In genomic region chr2:62557417-62557816, GRCm38 (mm10) we compare ENCODE assay signal across 18 mouse cellular contexts. TPM values are rescaled to one million over a fixed set of nuclear protein-coding genes. Genes with fewer than 3 reads are reported as not detected.
A peak's percentile ranks its signal among the peaks of the same experiment; 100 is the strongest.
DNase-seq lines count a peak whose midpoint lies in the region; ATAC-seq and TF ChIP-seq lines count a peak whose summit lies in the region.
"Had no signal": no experiment of that assay in that cellular context is flagged by ENCODE, and none has a peak within 500 bp of the region (broad histone marks: within the 10 kb centered on the region; RNA-seq: fewer than 3 reads in every experiment).

No protein-coding gene starts in this region.

- H3K4me3 ChIP-seq in forebrain, postnatal 0 days (ENCODE audit: low read depth, low read length): no peak overlapping the region
- H3K4me3 ChIP-seq in forebrain, embryonic 13.5 days: no peak overlapping the region
- H3K4me3 ChIP-seq in liver, postnatal 0 days (ENCODE audit: low read depth, low read length): no peak overlapping the region
- no peak overlapping the region for H3K4me3 ChIP-seq in liver, embryonic 12.5 days
- no peak overlapping the region for H3K4me3 ChIP-seq in small intestine, adult 2 months (ENCODE audit: low read depth, low read length)
- no peak overlapping the region for H3K4me3 ChIP-seq in forebrain, embryonic 16.5 days (replicated peaks; ENCODE audit: low read length)
- H3K4me3 ChIP-seq: forebrain, embryonic 12.5 days; hindbrain, embryonic 13.5 days had no signal

- WGBS in forebrain, postnatal 0 days: 75% methylated on average over 2 of the region's 2 CpGs
- WGBS in forebrain, embryonic 13.5 days: 72% methylated on average over 2 of the region's 2 CpGs
- 74% methylated on average over 2 of the region's 2 CpGs for WGBS in liver, postnatal 0 days (ENCODE audit: insufficient replicate concordance)
- WGBS in liver, embryonic 12.5 days (ENCODE audit: insufficient replicate concordance): 58% methylated on average over 2 of the region's 2 CpGs
- 83% methylated on average over 2 of the region's 2 CpGs for WGBS in small intestine, adult 2 months
- 75% methylated on average over 2 of the region's 2 CpGs for WGBS in forebrain, embryonic 16.5 days

- peak; percentile 24; the same call in 1 of the 2 replicates for TF ChIP-seq CTCF in forebrain, postnatal 0 days (IDR thresholded peaks at IDR 0.05; ENCODE audit: low read depth)
- peak; percentile 59 for TF ChIP-seq CTCF in liver, postnatal 0 days (IDR thresholded peaks at IDR 0.05; ENCODE audit: low read depth)
- peak; percentile 45 for TF ChIP-seq CTCF in Patski (IDR thresholded peaks at IDR 0.05)
- TF ChIP-seq CTCF in small intestine, adult 2 months (IDR thresholded peaks at IDR 0.05; ENCODE audit: extremely low read depth, insufficient read length, insufficient replicate concordance, low read depth, low read length): peak; percentile 18; the same call in 1 of the 2 replicates

- H3K36me3 ChIP-seq in forebrain, postnatal 0 days (ENCODE audit: insufficient read depth): no peaks in the 10 kb centered on the region
- no peaks in the 10 kb centered on the region for H3K36me3 ChIP-seq in forebrain, embryonic 13.5 days (ENCODE audit: poor library complexity, severe bottlenecking)
- no peaks in the 10 kb centered on the region for H3K36me3 ChIP-seq in liver, postnatal 0 days (replicated peaks; ENCODE audit: insufficient read depth, low read length)
- H3K36me3 ChIP-seq in liver, embryonic 12.5 days: no peaks in the 10 kb centered on the region
- no peaks in the 10 kb centered on the region for H3K36me3 ChIP-seq in small intestine, adult 2 months (ENCODE audit: control insufficient read depth, insufficient read depth, low read length)
- no peaks in the 10 kb centered on the region for H3K36me3 ChIP-seq in forebrain, embryonic 16.5 days (ENCODE audit: control insufficient read depth, insufficient read depth)
- H3K36me3 ChIP-seq: forebrain, embryonic 12.5 days; hindbrain, embryonic 13.5 days had no signal

- DNase-seq in forebrain, postnatal 0 days: no peak
- DNase-seq in liver, postnatal 0 days: peak; percentile 14
- DNase-seq in Patski (ENCODE audit: low read depth, low spot score): no peak
- DNase-seq: cerebellum, adult 8-10 months; embryo, embryonic 11 days; heart, adult 18-20 months; kidney, adult 8-10 months; spleen, adult 18-20 months; thymus, postnatal 36 days had no signal

- H3K9me3 ChIP-seq in forebrain, postnatal 0 days (ENCODE audit: low read length): no peaks in the 10 kb centered on the region
- no peaks in the 10 kb centered on the region for H3K9me3 ChIP-seq in forebrain, embryonic 13.5 days (replicated peaks)
- peaks cover 2% of the 10 kb centered on the region; the same call in 1 of the 2 replicates for H3K9me3 ChIP-seq in liver, postnatal 0 days (ENCODE audit: low read length)
- 0 out of 2 replicates have a peak, but pooled peaks cover 4% of the 10 kb centered on the region for H3K9me3 ChIP-seq in liver, embryonic 12.5 days (replicated peaks)
- H3K9me3 ChIP-seq in forebrain, embryonic 16.5 days (ENCODE audit: control insufficient read depth, low read length): no peaks in the 10 kb centered on the region
- H3K9me3 ChIP-seq: forebrain, embryonic 12.5 days; hindbrain, embryonic 13.5 days had no signal

- POLR2A ChIA-PET in Patski (lab: Charles Lee): no interaction called here

- no peak for ATAC-seq in forebrain, postnatal 0 days
- ATAC-seq in forebrain, embryonic 13.5 days: no peak
- no peak for ATAC-seq in liver, postnatal 0 days
- ATAC-seq in liver, embryonic 12.5 days: no peak
- no peak for ATAC-seq in Patski
- no peak for ATAC-seq in forebrain, embryonic 16.5 days
- no peak for ATAC-seq in megakaryocyte, adult 5-6 weeks (ENCODE audit: poor library complexity, severe bottlenecking)
- ATAC-seq: lung, postnatal 0 days had no signal

- CTCF ChIA-PET in Patski (lab: Charles Lee): interaction anchor here (0.7 to 2.4 kb wide), 3 partner anchors 9 to 97 kb away, joined by 3 to 12 read pairs (median 4); no protein-coding TSS in a partner anchor

- TF ChIP-seq POLR2A in small intestine, adult 2 months (IDR thresholded peaks at IDR 0.05; ENCODE audit: low read depth, low read length): no peak

- H3K27ac ChIP-seq in forebrain, postnatal 0 days (ENCODE audit: low read depth, low read length): no peak overlapping the region
- no peak overlapping the region for H3K27ac ChIP-seq in forebrain, embryonic 13.5 days
- H3K27ac ChIP-seq in liver, postnatal 0 days (ENCODE audit: low read depth): no peak overlapping the region
- H3K27ac ChIP-seq in liver, embryonic 12.5 days: no peak overlapping the region
- no peak overlapping the region for H3K27ac ChIP-seq in small intestine, adult 2 months (ENCODE audit: insufficient read depth, low read depth, low read length)
- no peak overlapping the region for H3K27ac ChIP-seq in forebrain, embryonic 16.5 days (ENCODE audit: low read length)
- H3K27ac ChIP-seq: forebrain, embryonic 12.5 days; hindbrain, embryonic 13.5 days had no signal

- in situ Hi-C loops in Patski (cut with MboI; ENCODE audit: low pct_unique_long_range_greater_than_20kb): no loop called here

- no peaks in the 10 kb centered on the region for H3K27me3 ChIP-seq in forebrain, postnatal 0 days (ENCODE audit: insufficient read depth, low read length)
- H3K27me3 ChIP-seq in forebrain, embryonic 13.5 days: no peaks in the 10 kb centered on the region
- no peaks in the 10 kb centered on the region for H3K27me3 ChIP-seq in liver, postnatal 0 days (ENCODE audit: insufficient read depth, low read length)
- no peaks in the 10 kb centered on the region for H3K27me3 ChIP-seq in liver, embryonic 12.5 days (replicated peaks)
- no peaks in the 10 kb centered on the region for H3K27me3 ChIP-seq in Patski
- no peaks in the 10 kb centered on the region for H3K27me3 ChIP-seq in small intestine, adult 2 months (ENCODE audit: control insufficient read depth, insufficient read depth, low read length)
- no peaks in the 10 kb centered on the region for H3K27me3 ChIP-seq in forebrain, embryonic 16.5 days (replicated peaks; ENCODE audit: control insufficient read depth, insufficient read depth, low read length)
- H3K27me3 ChIP-seq: forebrain, embryonic 12.5 days; hindbrain, embryonic 13.5 days had no signal

- H3K9ac ChIP-seq in forebrain, postnatal 0 days: no peak overlapping the region
- no peak overlapping the region for H3K9ac ChIP-seq in forebrain, embryonic 13.5 days
- H3K9ac ChIP-seq in liver, postnatal 0 days (replicated peaks): no peak overlapping the region
- no peak overlapping the region for H3K9ac ChIP-seq in liver, embryonic 12.5 days
- no peak overlapping the region for H3K9ac ChIP-seq in forebrain, embryonic 16.5 days (replicated peaks; ENCODE audit: low read depth, low read length)
- H3K9ac ChIP-seq: forebrain, embryonic 12.5 days; hindbrain, embryonic 13.5 days had no signal

- no peak overlapping the region for H3K4me2 ChIP-seq in forebrain, postnatal 0 days (ENCODE audit: low read depth)
- H3K4me2 ChIP-seq in forebrain, embryonic 13.5 days: no peak overlapping the region
- H3K4me2 ChIP-seq in liver, postnatal 0 days (ENCODE audit: low read depth, low read length): no peak overlapping the region
- H3K4me2 ChIP-seq in liver, embryonic 12.5 days: no peak overlapping the region
- no peak overlapping the region for H3K4me2 ChIP-seq in forebrain, embryonic 16.5 days (ENCODE audit: low read length)
- H3K4me2 ChIP-seq: forebrain, embryonic 12.5 days; hindbrain, embryonic 13.5 days; midbrain, embryonic 11.5 days had no signal

- TF ChIP-seq EP300 in liver, postnatal 0 days (IDR thresholded peaks at IDR 0.05; ENCODE audit: low read depth): no peak

- H3K4me1 ChIP-seq in forebrain, postnatal 0 days (ENCODE audit: insufficient read depth): no peaks in the 10 kb centered on the region
- no peaks in the 10 kb centered on the region for H3K4me1 ChIP-seq in forebrain, embryonic 13.5 days
- no peaks in the 10 kb centered on the region for H3K4me1 ChIP-seq in liver, postnatal 0 days (ENCODE audit: insufficient read depth)
- no peaks in the 10 kb centered on the region for H3K4me1 ChIP-seq in liver, embryonic 12.5 days
- no peaks in the 10 kb centered on the region for H3K4me1 ChIP-seq in small intestine, adult 2 months (ENCODE audit: control insufficient read depth, insufficient read depth, insufficient read length, low read length)
- H3K4me1 ChIP-seq in forebrain, embryonic 16.5 days (replicated peaks; ENCODE audit: control insufficient read depth, insufficient read depth, low read length): no peaks in the 10 kb centered on the region
- H3K4me1 ChIP-seq: forebrain, embryonic 12.5 days; hindbrain, embryonic 13.5 days had no signal

RNA-seq across cellular contexts. Expression of gene Fap, which starts 16.5 kb away (rescaled TPM):
- total RNA-seq in forebrain, postnatal 0 days (2014; rRNA removed): 1.5 and 3.3 TPM in 2 replicates
- 0.86 and 1.1 TPM in 2 replicates for polyA plus RNA-seq in forebrain, postnatal 0 days (2015; fragmentation: Nextera tagmentation; extraction: Ambion mirVana)
- polyA plus RNA-seq in forebrain, embryonic 13.5 days (2015; fragmentation: Nextera tagmentation; extraction: Ambion mirVana): 0.32 and 0.50 TPM in 2 replicates
- 0.15 and 0.20 TPM in 2 replicates for polyA plus RNA-seq in liver, postnatal 0 days (2015; fragmentation: Nextera tagmentation; extraction: Ambion mirVana)
- polyA plus RNA-seq in liver, embryonic 12.5 days (2016; fragmentation: Nextera tagmentation; extraction: Ambion mirVana): 0.66 and 1.2 TPM in 2 replicates
- polyA plus RNA-seq in Patski (2021): not detected
- 0.23 and 0.27 TPM in 2 replicates for polyA plus RNA-seq in small intestine, adult 2 months (2012; rRNA removed)
- polyA plus RNA-seq in forebrain, embryonic 16.5 days (2015; fragmentation: Nextera tagmentation; extraction: Ambion mirVana): 1.3 and 1.8 TPM in 2 replicates
- 1.9 and 3.4 TPM in 2 replicates for total RNA-seq in megakaryocyte, adult 5-6 weeks (2015)
- total RNA-seq in megakaryocyte, adult 5-6 weeks (2017): 0.33 and 1.1 TPM in 2 replicates
